Mouse (Mus musculus): ENCODE results near the gene Fmo6. TPM values are rescaled to one million over a fixed set of nuclear protein-coding genes. Genes with fewer than 3 reads are reported as not detected.
A peak's percentile ranks its signal among the peaks of the same experiment; 100 is the strongest.

Gene Fmo6
- polyA plus RNA-seq, 1 experiment: not detected

DNA sequence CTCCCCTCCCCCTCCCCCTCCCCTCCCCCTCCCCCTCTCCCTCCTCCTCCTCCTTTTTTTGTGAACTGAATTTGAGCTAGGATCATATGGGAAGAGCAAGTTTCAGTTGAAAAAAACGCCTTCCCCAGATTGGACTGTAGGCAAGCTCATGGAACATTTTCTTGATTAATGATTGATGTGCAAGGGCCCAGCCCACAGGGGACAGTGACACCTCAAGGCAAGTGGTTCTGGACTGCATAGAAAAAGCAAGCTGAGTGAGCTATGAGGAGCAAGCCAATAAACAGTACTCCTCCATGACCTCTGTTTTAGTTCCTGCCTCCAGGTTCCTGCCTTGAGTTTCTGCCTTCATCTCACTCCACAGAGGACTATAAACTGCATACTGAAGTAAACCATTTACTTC, 12.2 kb downstream of the Fmo6 start:
- DNase-seq (ENCODE audit: low read depth, low spot score): no peak
- WGBS: 57% methylated on average over 1 of the region's 1 CpGs

DNA sequence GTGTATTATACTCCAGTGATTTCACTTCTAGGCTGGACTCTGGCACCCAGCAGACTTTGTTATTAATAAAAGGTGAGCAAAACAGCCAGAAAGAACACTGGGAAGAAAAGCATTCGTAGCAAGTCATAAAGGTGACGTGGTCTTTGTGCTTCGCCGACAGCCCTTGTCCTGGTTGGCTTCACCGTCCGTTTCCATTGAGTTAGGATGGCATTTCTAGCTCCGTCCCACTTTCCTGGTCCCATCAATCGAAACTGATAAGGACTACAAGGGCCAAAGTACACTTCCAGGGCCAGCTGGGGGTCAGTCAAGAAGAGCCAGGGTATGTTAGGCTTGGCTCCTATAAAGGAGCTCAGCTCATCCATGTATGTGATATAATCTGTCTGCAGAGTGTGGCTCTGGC, 20.7 kb downstream of the Fmo6 start:
- WGBS: 72% methylated on average over 8 of the region's 8 CpGs
- DNase-seq (ENCODE audit: low read depth, low spot score): no peak

DNA sequence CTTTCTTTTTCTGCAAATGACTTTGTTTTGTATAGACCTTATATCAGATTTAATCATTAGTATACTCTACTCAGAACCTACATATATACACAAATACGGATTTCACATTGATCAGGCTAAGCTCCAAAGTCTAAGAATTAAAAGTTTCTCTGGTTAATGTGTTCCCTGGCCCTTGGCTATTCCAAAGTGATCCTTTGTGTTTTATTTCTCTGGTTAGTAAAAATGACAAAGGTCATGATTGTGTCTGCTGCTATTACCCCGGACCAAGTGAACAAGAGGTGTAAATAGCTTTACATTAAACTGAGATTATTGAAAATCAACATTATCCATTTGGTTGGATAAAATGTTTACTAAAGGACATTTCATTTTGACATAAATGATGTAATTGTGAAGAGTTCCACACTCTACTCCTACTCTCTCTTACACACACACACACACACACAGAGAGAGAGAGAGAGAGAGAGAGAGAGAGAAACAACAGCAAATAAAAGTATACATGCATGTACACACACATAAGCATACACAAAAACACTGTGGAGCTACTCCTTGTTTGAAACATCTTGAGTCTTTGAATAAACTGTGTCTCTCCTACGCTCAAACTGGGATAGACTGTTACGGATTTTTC, 22.3 kb downstream of the Fmo6 start:
- DNase-seq (ENCODE audit: low read depth, low spot score): no peak
- 65% methylated on average over 4 of the region's 4 CpGs for WGBS

DNA sequence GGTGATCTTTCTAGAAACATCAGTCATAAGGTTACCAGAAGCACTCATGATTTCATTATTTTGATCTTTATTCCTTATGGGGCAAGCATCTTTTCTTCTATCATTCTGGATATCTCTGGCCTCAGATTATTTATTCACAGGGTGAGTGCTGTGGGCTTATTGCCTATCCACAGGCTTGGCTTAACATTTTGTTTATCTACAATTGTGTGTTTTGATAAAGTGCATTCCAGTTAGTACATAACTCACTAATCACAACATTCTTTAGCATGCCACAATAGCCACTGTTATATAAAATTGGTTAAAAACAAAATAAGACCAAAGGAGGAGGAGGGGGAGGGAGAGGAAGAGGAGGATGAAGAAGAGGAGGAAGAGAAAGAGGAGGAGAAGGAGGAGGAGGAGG, 25.2 kb downstream of the Fmo6 start:
- no peak for DNase-seq (ENCODE audit: low read depth, low spot score)

DNA sequence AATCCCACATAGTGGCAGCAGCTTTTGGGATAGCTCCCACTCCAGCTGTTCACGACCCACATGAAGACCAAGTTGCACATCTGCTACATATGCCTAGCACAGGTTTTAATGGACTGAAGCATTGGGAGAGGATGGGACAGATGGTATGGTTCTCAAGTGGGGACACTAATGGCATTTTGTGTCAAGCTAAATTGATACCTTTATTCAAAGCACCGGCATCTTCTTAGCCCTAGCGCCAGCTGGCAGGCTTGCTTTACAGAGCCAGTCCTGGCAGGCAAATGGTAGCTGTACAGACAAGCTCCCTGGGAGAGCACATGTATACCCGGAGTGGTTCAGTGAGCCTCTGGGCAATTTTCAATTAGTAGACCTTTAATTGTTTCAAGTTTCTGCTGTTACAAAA, 35.4 kb downstream of the Fmo6 start:
- 87% methylated on average over 4 of the region's 4 CpGs for WGBS
- no peak for DNase-seq (ENCODE audit: low read depth, low spot score)

DNA sequence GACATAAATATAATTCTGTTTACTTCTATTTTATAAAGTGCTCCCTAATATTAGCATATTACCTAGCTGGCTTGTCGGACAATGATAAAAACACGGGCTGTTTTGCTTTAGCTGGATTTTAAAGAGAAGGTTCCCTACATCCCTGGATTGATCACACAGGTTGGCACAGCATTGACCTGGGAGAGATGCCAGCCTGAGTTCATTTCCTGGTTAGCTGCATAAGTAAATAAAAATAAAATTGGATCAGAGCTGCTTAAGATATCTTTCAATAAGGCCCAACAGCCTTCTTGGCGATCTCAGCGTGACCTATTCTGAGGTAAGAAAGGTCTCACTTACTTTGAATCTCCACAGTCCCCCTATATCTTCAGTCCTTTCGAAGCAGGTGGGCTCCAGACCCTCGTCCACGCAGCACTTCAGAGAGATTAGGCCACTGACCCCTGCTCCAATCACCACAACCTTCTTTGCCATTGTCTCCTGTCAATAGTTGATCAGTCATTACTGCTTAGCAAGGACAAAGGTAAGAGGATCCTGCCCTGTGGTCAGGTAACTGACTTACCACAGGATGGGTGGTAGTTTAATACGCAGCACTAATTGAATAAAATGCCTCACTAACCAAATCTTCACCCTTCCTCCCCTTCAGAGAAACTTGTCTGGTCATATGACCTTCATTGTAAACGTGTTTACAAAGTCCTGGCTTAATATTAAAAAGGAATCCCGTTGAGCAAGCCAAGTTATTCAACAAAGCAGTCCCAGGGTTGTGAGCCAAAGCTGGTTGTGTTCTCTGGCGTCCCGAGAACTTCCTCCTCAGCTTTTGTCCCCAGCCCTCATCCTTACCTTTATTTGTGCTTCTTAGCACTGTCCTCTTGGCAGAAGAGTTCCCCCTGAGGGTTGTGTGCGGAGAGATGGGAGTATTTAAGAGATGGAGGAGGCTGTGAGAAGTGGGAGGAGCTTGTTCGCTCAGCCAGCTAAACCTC, 39.2 kb downstream of the Fmo6 start, which contains the start of gene Fmo2:
Gene Fmo2, minus strand, starts transcription at position 889 of the 974 bp plus-strand sequence.
- 29% methylated on average over 14 of the region's 14 CpGs for whole genome bisulfite sequencing
- no peak for DNase-seq (ENCODE audit: low read depth, low spot score)

DNA sequence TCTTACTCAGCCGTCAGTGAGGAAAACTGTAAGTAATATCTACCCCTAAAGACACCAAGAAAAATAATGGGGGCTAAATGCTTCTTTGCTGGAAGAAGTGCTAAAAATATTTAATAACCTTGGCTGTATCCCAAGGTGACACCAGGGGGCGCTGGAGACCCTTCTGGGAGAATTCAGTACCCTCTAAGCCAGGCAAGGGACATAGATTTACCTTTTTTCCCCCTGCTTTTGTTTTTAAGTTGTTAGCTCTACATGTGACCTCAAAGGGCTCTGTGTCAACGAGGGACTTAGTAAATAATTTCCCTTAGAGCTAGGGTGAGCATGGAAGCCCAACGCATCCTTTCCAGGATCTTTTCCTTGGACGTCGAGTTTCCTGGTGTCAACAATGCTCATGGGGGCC, 41.4 kb downstream of the Fmo6 start:
- DNase-seq (ENCODE audit: low read depth, low spot score): no peak
- WGBS: 43% methylated on average over 6 of the region's 6 CpGs

DNA sequence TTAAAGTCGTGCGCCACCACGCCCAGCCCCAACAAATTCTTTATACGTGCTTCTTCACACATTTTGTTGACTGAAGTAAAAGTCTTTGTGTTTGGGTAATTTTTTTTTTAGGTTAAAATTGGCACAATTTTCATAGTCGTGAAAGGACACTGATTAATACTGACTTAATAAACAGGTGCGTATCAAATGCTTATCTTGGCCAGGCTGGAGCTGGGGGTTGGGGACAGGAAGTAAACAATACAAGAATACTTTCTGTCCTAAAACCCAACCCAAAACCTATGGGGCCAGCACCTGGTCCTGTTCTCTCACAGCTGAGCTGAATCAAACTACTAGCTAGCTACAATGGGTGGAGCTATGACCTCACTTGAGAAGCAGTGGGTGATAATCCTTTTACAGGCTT, 44.3 kb downstream of the Fmo6 start:
- no peak for DNase-seq (ENCODE audit: low read depth, low spot score)
- WGBS: 70% methylated on average over 6 of the region's 6 CpGs

DNA sequence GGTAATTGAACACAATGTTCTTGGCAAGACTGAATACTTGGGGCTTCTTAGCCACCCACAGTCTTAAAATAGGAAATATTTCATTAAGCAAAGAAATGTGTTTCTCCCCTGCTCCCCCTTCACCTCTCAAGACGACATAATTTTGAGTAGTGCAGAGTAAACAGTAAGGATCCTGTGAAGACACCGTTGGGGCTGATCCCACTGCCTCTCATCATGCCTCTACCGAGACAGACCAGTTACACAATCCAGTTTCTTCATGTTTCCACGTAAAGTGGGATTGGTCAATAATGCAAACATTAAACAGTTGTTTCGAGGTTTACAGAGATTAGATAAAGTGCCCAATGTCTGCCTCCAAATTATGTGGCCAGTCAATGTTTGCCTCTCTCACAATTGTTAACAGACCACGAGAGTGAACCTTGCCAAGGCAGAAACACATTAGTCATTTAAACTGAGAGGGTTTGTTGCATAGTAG, 45.3 kb downstream of the Fmo6 start:
- DNase-seq (ENCODE audit: low read depth, low spot score): no peak
- WGBS: 10% methylated on average over 6 of the region's 6 CpGs

DNA sequence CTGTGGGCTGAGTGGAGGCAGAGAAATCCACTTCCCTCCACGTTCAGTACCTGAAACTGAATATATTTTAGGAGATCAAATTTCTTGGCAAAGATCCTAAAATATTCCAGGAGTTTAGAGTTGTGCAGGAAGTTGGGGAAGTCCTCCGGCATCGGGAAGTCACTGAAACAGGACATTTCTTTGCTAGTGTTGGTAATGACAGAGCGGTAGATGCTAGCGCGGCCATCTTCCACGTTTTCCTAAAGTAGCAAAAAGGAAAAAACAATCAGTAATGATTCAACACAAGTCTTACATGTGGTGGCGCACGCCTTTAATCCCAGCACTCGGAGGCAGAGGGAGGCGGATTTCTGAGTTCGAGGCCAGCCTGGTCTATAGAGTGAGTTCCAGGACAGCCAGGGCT, 48.7 kb downstream of the Fmo6 start:
- 89% methylated on average over 12 of the region's 12 CpGs for WGBS
- no peak for DNase-seq (ENCODE audit: low read depth, low spot score)

DNA sequence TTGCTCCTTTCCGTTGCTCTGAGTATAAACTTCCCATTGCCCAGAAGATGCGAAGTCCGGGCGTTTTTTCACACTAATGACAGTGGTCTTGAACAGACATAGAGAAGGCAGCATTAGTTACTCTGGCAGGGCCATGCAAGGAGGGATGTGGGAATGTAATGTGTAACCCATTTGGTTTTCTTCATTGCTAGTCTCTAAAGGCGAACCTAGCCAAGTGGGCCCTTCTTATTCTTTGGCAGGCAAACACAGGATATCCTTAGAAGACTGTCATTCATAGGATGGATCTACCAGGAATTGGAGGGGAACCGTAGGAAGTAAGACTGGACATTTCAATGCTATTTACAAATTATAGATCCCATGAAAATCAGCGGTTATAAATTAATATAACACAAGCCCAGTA, 49.7 kb downstream of the Fmo6 start:
- 95% methylated on average over 7 of the region's 7 CpGs for WGBS
- no peak for DNase-seq (ENCODE audit: low read depth, low spot score)

DNA sequence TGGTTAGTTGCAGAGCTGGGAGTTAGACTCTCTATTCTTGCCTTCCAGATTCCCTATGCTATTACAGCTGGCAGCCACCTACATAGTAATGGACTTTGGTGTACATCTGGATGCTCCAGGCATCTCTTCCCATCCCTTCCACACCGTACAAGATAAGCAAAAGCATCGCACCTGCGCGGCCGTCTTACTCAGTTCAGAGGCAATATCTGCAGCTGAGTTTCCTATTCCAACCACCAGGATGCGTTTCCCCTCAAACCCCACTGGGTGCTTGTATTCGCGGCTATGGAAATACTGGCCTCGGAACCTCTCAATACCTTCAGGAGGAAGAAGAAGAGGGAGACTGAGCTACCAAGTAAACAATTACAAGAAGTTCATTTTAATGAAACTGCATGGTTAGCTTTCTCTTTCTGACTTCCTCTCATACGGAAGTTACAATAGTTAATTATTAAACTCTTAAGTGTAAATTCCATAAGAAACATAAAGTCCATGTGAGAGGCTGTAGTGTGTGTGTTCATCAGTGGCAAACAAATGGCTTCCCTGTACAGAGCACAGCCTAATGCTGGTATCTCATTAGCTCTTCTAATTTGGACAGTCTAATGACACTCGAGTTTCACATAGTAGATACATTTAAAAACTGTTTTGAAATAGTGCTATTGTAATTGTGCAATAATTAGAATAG, 51.0 kb downstream of the Fmo6 start:
- WGBS: 37% methylated on average over 11 of the region's 11 CpGs
- peak; percentile 56 for DNase-seq (ENCODE audit: low read depth, low spot score)

DNA sequence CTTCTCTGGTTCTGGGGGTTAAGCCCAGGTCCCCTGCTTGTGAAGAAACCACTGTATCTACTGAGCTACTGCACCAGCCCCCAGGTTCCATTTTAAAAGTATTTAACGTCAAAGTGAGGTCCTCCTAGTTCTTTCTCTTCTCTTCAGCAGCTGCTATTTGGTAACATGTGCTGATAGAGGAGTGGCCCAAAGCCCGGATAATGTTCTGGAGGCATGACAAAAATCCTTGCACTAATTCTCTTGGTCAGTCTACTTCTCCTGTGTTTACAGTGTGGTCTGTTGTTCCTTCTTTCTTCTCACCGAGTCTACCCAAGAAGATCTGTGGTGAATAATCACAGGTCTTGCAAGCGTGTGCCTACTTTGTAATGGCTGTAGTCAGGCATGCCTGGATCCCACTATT, 54.6 kb downstream of the Fmo6 start:
- WGBS: 70% methylated on average over 4 of the region's 4 CpGs
- DNase-seq (ENCODE audit: low read depth, low spot score): no peak

DNA sequence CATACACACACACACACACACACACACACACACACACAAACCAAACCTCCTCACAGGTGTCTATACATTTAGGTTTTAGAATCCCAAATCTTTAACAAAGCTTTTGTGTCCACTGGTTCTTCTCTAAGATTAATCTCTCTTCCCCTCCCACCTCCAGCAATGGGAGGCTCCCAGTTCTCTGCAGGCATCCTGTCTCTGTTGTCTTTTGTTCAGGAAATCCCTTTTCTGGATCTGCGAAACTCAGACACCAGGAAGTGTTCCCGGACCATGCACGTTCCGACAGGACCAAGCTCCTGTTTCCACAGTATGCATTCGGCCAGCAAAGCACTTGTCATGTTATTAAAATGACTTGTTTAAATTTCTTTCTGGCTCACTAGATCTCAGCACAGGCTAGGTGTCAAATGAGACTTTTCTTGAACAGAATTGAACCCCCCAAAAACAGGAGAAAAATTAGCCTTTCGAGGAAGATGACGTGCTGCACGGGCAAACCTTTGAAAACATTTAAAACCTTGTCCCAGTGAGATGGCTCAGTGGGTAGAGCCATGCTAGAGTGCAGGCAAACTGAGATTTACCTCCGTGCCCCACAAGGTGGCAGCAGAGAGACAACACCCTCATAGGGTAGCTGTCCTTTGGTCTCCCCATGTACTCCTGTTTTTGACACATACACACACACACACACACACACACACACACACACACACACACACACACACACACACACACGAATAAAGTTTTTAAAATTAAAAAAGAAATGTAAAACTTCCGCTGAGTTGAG, 57.5 kb downstream of the Fmo6 start:
- WGBS: 64% methylated on average over 11 of the region's 11 CpGs

DNA sequence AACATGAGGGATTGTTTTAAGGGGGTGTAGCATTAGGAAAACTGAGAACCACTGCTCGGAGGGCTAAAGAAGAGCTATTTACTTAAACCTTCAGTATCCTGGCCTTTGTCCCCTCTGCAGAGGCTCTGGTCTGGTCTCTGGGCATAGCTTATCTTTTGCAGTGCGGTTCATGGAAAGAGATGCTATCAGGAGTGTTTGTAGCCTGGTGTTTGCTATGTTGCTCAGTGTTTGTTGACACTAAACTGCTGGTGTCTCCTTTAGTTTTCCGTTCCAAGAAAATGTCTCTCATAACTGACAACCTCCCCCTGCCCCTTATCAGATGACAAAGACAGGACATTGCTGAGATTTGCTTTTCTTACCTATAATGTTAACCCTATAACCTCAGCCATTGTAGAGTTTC, 62.2 kb downstream of the Fmo6 start:
- WGBS: 58% methylated on average over 3 of the region's 3 CpGs
- no peak for DNase-seq (ENCODE audit: low read depth, low spot score)

More for the DNA sequence above, 57.5 kb downstream of the Fmo6 start:
- no peak for DNase-seq (ENCODE audit: low read depth, low spot score)

DNA sequence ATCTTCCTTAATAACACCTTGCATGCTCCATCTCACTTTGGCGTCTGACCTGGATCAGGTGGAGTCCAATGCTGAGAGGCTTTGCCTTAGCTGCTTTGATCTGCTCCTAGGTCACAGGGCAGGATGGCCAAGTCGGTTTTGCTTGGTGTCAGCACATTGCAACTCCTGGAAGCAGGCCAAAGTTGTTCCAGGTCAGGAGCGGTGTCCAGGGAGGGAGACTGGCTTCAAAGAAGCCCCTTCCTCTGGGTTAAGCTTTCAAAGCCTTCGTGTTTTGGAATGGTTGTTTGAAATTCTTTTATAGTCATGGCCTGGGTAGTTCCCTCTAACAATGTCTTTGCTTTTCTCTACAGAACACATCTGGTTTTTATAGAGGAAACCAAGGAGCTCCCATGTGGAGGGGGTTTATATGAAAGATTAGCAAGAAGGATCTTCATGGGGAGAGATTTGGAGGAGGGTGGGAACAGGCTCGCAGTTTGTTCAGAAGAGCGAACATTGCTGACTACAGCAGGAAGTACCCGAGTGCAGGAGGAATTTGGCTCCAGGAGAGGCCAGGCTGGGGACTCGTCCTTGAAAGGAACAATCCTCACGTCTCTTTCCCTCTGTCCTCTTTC, 65.5 kb downstream of the Fmo6 start:
- WGBS: 20% methylated on average over 9 of the region's 9 CpGs
- DNase-seq (ENCODE audit: low read depth, low spot score): no peak

DNA sequence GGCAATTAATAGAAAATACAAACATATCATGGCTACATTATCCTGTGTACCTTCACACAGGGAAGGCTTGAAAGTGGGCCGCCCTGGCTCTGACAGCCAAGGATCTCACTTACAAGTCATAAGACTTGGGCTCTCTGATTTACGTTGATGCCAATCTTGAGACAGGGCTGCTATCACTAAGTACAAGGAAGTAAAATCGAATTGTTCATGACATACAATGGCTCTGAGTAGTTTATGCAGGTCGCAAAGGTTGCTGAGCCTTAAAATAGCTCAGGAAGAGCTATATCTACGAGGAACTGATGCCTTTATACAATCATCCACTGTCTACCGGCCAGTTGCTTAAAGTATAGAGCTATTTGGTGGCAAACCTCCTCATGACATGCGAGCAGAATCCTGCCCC, 66.3 kb downstream of the Fmo6 start:
- DNase-seq (ENCODE audit: low read depth, low spot score): no peak
- WGBS: 54% methylated on average over 7 of the region's 7 CpGs

DNA sequence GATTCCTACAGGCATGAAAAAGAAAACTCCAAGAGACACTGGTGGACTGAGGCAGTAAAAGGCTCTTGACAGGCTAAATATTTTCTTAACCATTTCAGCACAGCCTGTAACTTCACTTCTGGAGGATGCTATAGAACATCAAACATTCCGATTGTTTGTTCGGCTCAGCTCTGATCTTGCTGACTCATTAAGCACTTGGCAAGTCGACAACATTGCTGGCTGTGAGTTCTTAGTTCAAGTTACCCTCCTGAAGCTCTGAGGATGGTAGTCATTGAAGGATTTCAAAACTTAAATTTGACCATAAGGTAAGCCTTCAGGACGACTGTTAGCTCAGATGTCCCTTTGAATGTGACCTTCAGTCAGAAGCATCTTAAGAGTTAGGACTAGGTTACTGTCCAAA, 69.9 kb downstream of the Fmo6 start:
- 39% methylated on average over 4 of the region's 4 CpGs for WGBS
- DNase-seq (ENCODE audit: low read depth, low spot score): no peak
